Mouse (Mus musculus) left cerebral cortex, adult 11 months (tissue): Measurements from ENCODE around the gene Phf1.

Experiments used
- DNase-seq: peaks from one replicate; pipeline ENCODE4 v3.0.0; 2022; ENCODE audit warnings: low spot score

The Phf1 gene

GRCm38 (mm10) chr17:26933885-26934827 lies 1.3 kb downstream of the Phf1 start:
- DNase-seq, result no peak

GRCm38 (mm10) chr17:26935027-26935426 lies 2.2 kb downstream of the Phf1 start:
- DNase-seq, result no peak

GRCm38 (mm10) chr17:26936453-26936852 lies 3.6 kb downstream of the Phf1 start:
- DNase-seq, result no peak

GRCm38 (mm10) chr17:26936921-26937695 lies 4.3 kb downstream of the Phf1 start:
- DNase-seq, result no peak

- DNase-seq, result no peak
These were observed 5.2 kb downstream of the Phf1 start for GRCm38 (mm10) chr17:26937883-26938695.

GRCm38 (mm10) chr17:26938731-26939130 lies 5.9 kb downstream of the Phf1 start:
- no peak for DNase-seq

GRCm38 (mm10) chr17:26939178-26939972 lies 6.5 kb downstream of the Phf1 start, which contains the start of gene Cuta:
Gene Cuta, minus strand, starts transcription at chr17:26939569.
- peak; percentile 100 for DNase-seq

GRCm38 (mm10) chr17:26939973-26940300 lies 7.1 kb downstream of the Phf1 start:
- DNase-seq, result no peak

GRCm38 (mm10) chr17:26941031-26941789 lies 8.4 kb downstream of the Phf1 start, which contains the start of gene Syngap1:
Gene Syngap1, plus strand, starts transcription at chr17:26941253.
- DNase-seq, result no peak

- no peak for DNase-seq
These were observed 9.2 kb downstream of the Phf1 start for GRCm38 (mm10) chr17:26941841-26942570.

- no peak for DNase-seq
These were observed 13.1 kb downstream of the Phf1 start for GRCm38 (mm10) chr17:26945824-26946495.

- no peak for DNase-seq
These were observed 13.7 kb downstream of the Phf1 start for GRCm38 (mm10) chr17:26946567-26946966.

- DNase-seq, result no peak
These were observed 14.6 kb downstream of the Phf1 start for GRCm38 (mm10) chr17:26947231-26948100.

- DNase-seq, result no peak
These were observed 15.6 kb downstream of the Phf1 start for GRCm38 (mm10) chr17:26948316-26949050.

GRCm38 (mm10) chr17:26949051-26949577 lies 16.3 kb downstream of the Phf1 start:
- no peak for DNase-seq

GRCm38 (mm10) chr17:26949866-26950265 lies 17.0 kb downstream of the Phf1 start:
- DNase-seq, result no peak
